Mouse (Mus musculus) NIH3T3 (cell line): ENCODE data around the gene Astn2.

Source experiments
- DNase-seq: peaks from one replicate; pipeline ENCODE4 v3.0.0-alpha.2; 2012; ENCODE audit warnings: low read depth

Gene Astn2

DNA sequence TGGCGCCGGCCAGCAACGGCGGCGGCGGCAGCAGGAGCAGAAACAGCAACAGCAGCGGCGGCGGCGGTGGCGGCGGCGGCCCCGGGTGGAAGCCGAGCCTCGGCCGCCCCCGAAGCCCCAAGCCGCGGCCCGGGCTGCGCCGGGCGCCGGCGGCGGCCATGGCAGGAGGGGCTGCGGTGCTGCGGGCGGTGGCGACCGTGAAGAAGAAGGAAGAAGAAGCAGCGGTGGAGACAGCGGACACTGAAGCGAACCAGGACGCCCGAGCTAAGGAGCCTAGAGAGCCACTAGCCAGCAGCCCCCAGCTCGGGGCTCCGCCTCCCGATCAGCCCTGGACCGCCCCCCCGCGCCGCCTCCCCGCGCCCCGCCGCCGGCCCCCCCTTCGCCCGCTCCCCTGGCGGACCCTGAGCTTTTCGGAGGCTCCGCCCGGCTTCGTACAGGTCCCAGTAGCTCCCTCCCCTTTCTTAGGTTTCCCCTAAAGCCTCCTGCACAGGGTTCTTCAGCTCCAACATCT lies at the start of gene Astn2:
Astn2 (minus strand) TSS at position 411 of the 511 bp plus-strand sequence.
- DNase-seq: no peak

DNA sequence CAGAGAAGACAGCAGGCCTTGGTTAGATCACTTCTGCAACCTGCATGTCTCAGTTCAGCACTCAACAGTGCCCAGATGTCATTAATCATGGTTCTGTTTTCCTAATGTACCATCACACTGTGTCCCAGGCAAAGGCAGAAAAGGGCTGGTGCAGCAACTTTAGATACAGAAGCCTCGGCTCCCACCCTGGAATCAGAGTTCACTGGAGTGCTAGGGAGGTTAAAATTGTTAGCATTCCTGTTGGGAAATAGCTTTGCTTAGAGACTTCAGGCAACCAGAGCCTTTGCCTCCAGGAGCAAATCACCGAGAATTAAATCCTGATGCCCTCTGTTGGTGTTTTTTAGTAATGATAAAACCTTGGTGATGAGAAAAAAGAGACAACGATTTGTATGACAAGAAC lies 45.7 kb upstream of the Astn2 start:
- no peak for DNase-seq

DNA sequence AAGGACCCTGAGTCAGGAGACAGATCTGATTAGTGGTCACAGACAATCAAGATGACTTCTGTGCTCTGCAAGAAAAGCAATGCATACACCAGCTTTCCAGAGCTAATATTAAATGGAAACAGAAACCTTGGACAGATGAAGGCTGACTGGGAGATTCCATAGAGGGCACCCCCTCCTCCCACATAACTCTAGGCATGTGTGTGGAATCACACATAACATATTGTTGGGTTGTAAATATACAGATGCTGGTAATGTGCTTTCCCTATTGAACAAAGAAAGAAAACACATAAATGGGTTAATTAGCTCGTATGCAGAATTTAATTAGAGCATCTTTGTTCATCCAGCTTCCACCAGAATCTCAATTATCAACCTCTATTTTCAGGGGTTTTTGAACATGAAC lies 26.8 kb upstream of the Astn2 start:
- DNase-seq: no peak

DNA sequence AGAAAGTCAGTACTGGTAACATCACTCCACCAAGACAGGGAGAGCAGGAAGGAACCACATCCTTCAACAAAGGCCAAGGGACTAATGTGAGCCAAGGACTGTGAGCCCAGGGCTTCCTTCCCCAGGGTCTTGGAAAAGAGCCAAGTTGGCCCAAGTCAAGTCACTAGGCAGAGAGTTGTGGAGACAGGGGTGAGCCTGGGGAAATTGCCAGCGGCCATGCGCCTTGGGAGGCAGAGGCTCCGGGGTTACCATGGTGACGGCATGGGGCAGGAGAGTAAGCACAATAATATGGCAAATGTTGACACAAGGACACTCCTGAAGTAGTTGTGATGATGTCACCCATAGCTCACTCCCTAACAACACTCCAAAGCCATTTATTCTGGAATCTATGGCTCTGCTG lies 21.4 kb upstream of the Astn2 start:
- DNase-seq: no peak

DNA sequence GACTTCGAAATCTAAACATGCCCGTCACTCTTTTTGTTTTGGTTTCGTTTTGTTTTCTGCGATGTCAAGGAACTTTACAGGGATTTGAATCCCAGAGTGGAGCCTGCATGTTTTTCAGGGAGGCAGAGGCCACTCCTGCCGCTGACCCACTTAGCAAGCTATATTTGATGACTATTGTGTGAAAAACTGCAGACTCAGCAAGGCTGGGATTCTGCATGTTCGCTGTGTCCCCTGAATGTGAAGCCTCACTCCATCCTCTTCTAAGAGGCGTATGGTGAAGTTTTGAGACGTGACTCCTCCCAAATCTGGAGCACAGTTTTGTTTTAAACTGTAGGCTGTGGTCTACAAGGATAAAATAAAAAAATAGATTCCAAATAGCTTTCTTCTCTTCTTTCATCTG lies 10.4 kb upstream of the Astn2 start:
- DNase-seq: peak; percentile 33

GRCm38 (mm10) chr4:66405086-66405485 lies 675 bp upstream of the Astn2 start:
- no peak for DNase-seq

- DNase-seq: no peak
Observed at GRCm38 (mm10) chr4:66403708-66404200, 657 bp downstream of the Astn2 start.

DNA sequence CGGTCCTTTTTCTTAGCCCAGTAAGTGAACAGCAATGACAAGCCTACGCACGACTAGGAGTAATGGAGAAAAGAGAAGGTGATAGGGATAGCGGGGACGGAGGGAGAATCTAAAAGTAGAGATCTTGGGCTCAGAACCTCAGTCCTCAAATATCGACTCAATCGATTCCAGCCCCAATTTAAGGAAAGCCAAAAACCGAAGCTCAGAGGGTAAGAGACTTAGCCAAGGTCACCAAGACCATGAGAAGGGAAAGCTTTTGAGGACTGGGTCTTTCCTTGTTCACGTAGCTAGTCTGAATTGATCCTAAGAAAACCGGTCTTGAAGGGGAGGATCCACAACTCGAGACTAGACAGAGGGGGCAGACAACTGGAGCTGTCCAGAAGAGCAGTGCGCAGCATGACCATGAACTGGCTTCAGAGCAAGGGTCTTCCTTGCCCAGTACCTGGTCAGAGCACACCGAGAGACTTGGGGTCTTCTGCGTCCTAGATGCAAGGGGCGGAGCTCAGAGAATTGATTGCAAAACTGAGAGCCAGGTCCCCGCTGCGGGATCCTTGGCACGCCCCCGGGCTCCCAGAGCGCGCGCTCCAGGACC lies 1.2 kb downstream of the Astn2 start:
- DNase-seq: no peak

DNA sequence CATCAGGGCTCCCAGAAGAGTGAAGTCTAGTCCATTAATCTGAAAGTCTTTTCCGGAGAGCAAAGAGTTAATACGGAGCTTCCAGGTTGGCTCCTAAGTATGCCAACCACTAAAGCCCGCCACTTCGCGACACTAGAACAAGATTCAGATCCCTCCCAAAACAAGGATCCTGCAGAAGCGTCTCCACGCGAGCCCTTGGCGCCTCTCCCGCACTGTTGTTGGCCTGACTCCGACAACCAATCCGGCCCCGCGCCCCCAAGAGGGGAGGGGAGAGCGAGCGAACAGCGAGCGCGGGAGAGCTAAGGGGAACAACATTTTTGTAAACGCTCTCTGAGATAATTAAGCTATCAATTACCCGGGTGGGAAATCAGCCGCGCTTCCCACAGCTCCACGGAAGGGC lies 1.8 kb downstream of the Astn2 start:
- DNase-seq: no peak

- DNase-seq: no peak
Observed at GRCm38 (mm10) chr4:66401186-66401681, 3.2 kb downstream of the Astn2 start.

DNA sequence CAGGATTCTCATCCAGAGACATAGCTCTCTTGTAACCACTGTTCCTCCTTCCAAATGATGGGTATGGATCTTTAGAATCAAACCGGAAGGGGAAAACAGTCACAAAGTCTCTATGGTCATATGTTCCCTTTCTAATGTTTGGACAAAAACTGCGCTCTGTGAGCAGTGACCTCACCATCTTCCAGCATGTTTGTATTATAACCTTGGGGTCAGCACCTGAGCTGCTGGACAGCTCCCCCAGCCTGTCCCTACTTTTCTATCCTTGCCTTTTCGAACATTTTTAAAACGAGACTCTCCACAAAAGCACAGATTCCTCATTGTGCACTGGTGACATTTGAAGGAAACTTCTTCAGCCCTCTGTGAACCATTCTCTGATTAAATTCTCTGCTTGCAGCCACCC lies 5.3 kb downstream of the Astn2 start:
- peak; percentile 54 for DNase-seq

GRCm38 (mm10) chr4:66397216-66397615 lies 7.2 kb downstream of the Astn2 start:
- DNase-seq: no peak

DNA sequence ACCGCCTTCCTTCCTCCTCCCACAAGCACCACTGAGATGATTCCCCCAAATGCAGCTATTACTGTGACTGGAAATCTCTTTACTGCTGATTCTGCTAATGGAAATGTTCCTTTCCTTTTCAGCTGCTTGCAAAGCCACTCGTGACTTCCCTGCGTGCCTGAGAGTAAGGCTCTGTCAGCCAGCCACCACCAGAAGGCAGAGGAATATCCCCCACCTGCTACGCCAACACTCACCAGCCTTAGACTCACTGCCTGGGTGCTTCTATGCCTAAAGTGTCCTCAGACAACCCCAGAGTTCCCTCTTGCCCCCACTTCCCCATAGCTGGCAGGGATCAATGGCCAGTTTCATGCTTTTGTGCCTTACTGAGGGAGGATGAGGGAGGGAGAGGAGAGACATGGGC lies 11.1 kb downstream of the Astn2 start:
- no peak for DNase-seq

DNA sequence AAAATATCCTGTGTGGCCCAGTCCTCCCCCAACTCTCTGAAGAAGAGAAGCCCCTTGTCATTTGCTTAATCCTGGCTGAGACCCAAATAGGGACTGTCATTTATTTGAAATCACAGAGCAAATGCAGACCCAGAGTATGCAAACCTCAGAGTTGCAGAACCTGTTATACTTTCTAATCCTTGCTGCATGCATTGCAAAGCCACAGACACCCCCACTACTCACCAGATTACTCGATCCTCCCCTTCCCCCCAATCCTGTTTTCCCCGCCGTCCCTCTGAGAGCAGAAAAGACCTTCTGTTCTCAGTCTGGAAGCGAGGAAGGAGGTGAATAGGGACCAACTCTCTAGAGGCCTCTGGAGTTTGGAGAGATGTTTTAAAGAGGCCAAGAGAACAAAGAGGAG lies 13.9 kb downstream of the Astn2 start:
- DNase-seq: no peak

DNA sequence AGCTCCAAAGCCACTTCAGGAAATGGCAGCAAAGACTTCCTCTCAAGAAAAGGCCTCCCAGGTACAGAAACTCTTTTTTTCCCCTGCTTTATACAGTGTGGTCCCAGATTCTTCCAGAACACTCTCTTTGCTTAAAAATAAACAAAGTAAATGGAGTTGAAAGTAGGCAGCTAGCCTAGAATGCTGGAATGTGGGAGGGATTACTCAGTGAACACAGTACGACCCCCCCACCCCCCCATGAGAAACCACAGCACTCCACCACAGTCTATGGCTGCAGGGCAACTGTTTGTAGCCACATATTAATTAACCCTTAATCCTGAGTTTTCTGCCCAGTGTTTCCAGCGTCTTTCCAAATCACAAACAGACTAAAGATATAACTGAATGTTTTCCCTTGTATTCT lies 25.8 kb downstream of the Astn2 start:
- no peak for DNase-seq

- DNase-seq: peak; percentile 9
Observed at GRCm38 (mm10) chr4:66370557-66371071, 33.8 kb downstream of the Astn2 start.

GRCm38 (mm10) chr4:66365500-66365899 lies 38.9 kb downstream of the Astn2 start:
- no peak for DNase-seq

DNA sequence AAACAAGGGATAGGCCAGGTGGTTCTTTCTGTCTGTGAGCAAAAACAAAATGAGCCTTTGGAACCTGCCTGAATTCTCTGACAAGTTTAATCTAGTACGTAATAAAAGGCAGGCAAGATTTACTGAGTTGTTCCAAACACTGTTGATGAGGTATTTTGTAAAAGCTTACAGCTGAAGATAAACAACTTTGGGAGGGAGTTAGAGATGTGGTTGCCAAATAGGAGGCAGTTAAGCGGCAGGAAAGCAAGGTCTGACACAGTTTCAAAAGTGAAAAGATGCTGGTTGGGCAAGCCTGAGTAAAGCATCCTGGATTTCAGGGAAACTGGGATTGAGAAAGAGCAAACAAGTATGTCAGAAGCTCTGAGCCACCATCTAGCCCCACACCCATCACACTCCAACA lies 59.8 kb downstream of the Astn2 start:
- DNase-seq: no peak

DNA sequence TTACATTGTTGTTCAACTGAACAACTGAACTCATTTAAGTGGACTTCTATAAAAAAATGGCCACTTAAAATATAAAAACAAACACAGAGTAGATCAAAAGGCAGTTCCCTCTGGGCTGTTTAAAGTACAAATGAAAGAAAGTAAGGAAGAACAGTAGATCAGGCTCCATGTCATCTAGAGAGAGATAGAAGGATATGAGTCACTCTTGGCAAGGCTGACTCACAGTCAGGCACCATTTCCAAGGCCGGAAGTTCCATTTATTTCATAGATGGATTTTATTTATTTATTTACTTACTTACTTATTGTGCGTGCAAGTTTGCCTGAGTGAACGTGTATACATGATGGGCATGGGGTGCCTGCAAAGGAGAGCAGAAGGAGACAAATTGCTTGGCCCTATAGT lies 67.0 kb downstream of the Astn2 start:
- peak; percentile 17 for DNase-seq

DNA sequence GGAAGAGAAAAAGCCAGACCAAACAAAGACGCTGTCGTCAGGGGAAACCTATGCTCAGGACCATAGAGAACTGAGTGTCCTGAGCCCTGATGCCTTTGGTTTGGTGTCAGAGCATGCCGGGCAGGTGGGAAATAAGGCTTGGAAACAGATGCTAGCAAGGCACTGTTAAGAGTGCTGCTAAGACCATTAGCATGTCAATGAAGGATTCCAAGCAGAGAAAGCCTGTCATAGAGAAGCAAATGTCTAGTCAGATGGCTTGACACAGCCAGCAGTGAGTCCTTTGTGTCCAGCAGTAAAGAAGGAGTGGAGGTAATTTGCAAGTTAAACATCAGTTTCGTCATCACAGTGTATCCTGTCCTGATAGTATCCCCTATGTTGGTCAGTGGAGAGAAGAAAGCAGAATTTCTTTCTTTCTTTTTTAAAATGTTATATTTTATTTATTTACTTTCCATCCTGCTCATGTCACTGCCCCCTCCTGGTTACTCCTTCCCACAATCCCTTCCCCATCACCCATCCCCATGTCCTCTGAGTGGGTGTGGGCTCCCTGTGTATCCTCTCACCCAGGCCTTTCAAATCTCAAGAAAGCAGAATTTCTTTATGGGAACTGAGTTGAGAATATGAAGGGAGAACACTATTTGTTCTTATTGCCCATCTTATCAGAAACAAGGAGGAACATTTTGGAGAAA lies 73.7 kb downstream of the Astn2 start:
- no peak for DNase-seq

- no peak for DNase-seq
Observed at GRCm38 (mm10) chr4:66321051-66321450, 83.4 kb downstream of the Astn2 start.

DNA sequence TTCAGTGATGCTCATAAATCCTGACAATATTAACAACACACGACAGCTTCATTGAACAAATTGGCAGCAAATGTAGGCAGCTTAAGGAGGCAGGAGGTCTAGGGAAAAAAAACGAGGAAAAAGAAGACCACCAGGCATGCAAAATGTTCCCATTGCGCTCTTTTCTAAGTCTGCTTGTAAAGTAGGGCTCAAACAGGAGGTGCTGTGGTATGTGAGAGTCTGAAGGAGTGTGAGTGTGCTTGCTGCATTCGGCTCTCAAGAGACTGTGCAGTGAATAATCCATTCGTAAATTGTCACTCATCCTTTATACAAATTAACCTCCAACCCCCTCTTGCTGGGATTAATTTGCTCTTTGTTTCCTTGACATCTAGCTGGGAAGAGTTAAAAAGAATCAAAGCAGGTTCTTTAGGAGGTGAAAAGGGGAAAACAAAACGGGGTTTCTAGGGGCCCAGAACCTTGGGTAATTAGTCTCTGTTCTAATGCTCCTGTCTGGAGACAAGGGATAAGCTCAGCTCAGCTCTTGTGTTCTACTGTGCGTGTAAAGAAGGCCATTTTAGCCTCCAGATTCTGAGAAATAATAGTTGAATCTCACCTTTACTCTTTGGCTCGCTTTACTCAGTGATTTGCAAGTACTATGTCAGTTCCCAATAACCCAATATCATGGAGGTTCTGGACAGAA lies 89.5 kb downstream of the Astn2 start:
- DNase-seq: no peak

DNA sequence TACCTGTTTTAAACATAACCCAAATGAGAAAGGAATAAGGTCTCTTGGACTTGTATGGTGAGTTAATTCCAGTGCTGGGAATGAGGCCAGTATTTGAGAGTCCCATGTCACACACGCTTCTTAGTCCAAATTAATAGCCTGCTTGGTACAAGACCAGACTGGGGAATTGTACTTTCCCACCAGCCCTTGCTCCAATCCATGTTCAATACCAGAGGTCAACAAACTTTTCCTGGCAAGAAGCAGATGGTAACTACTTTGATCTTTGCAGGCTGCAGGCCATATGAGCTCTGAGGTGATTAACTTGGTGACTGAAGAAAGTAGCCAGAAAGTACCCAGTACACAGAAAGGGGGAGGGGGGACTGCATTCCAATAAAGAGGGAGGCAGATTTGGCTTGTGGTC lies 91.7 kb downstream of the Astn2 start:
- DNase-seq: no peak
